Mouse (Mus musculus): ENCODE measurements around the gene Gpkow.
"Not testable (repeated sequence)": the region's sequence is repeated elsewhere in the genome, so short reads cannot be mapped to it uniquely, and the experiment has no call there.

Gene Gpkow

DNA sequence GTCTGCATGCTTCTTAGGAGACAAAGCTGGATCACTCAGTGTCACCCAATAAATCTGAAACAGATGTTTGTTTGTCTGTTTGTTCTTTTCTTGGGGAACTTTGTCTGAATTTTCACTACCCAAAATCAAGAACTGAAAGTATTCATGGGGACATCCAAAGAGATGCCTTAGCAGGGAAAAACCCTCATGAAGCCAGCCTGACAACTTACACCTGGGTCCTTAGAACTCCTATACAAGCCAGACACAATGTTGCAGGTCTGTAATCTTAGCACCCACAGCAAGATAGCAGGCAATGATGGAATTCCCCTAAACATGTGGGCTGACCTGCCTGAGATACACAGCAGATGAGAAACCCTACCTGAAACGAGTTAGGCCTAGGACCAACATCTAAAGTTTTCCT is 48.0 kb downstream of the Gpkow start:
- no peak for ATAC-seq (ENCODE audit: low TSS enrichment)

DNA sequence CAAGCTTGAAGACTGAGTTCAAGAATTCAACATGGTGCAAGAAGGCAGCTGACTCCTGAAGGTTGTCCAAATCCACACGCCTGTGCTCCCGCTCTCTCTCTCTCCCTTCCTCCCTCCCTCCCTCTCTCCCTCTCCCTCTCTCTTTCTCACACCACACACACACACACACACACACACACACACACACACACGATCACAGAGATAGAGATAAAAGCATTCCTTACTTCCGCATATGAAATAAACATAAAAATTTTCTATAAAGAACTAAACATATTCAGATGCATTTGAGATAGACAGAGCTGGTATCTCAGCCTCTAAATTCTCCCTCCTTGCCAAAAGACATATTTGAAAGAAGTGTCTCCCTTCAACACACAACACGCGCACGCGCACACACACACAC is 48.5 kb downstream of the Gpkow start:
- ATAC-seq (ENCODE audit: low TSS enrichment): no peak

DNA sequence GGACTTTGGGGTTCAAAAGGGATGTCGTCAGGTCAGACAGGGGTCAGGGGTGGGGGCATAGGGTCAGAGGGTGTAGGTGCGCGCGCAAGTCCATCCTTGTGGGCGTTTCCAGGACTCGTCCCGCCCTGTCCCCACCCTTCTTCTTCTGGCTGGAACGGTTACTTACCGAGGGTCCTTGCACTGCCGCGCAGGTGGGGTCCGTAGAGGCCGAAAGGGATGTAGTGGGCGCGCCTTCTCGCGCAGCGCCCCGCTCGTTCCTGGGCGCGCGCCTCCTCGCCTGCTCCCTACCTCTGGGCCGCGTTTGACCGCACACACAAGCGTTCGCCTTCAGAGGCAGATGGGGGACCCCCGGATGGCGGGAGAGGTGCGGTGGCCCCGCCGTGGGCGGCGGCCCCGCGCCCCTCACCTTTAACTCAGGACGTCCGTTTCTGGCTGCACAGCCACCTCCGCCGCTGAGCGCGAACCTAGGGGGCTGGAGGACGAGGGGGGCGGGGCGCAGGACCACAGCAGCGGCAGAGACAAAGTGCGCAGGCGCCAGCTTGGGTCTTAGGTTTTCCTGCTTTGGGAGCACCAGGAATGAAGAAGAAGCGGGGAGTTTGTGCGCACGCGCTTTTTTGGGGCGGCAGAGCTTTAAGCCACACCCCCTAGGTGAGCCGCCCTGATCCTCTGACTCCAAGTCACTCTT is 53.6 kb downstream of the Gpkow start, which contains the start of gene Ccdc120:
Gene Ccdc120, minus strand, starts transcription at position 474 of the 685 bp plus-strand sequence.
- peak; percentile 95 for ATAC-seq (ENCODE audit: low TSS enrichment)

DNA sequence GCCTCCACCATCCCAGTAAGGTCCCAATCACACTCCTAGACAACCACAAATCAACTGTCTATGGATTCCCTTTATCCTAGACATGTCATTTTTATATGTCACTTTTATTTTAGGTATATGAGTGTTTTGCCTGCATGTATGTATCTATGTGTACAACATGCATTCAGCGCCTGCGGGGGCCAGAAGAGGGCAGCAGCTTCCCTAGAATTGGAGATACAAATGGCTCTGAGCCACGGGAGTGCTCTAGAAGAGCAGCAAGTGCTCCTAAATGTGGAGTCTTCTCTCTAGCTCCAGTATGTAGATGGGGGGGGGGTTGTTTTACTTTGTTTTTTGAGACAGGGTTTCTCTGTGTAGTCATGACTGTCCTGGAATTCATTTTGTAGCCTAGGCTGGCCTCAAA is 56.7 kb downstream of the Gpkow start:
- ATAC-seq (ENCODE audit: low TSS enrichment): not testable (repeated sequence)
